Mouse (Mus musculus): ENCODE results near the gene Krt9. TPM values are rescaled to one million over a fixed set of nuclear protein-coding genes. Genes with fewer than 3 reads are reported as not detected.

Gene Krt9
- not detected for polyA plus RNA-seq (2017; shearing (Covaris generic))

GRCm38 (mm10) chr11:100192992-100193391, at the start of gene Krt9:
Gene Krt9 (minus strand): TSS chr11:100193246.

GRCm38 (mm10) chr11:100207498-100207897, 14.5 kb upstream of the Krt9 start, which contains the start of gene Krt14:
Gene Krt14 (minus strand): TSS chr11:100207548.

GRCm38 (mm10) chr11:100148615-100149330, 44.3 kb downstream of the Krt9 start, which contains the start of gene Krt19:
Gene Krt19 (minus strand): TSS chr11:100148665.

Other genes starting within 250 kb of the Krt9 start
- not detected for gene Krtap9-5, start 244.8 kb downstream of the Krt9 start, polyA plus RNA-seq (2017; shearing (Covaris generic))
- gene Krtap29-1, start 214.2 kb downstream of the Krt9 start, polyA plus RNA-seq (2017; shearing (Covaris generic)) = not detected
- gene Krtap16-1, start 206.6 kb downstream of the Krt9 start, polyA plus RNA-seq (2017; shearing (Covaris generic)) = not detected
- gene Krtap17-1, start 199.3 kb downstream of the Krt9 start, polyA plus RNA-seq (2017; shearing (Covaris generic)) = not detected
- gene Krt33a, start 177.0 kb downstream of the Krt9 start, polyA plus RNA-seq (2017; shearing (Covaris generic)) = not detected
- gene Krt33b, start 163.4 kb downstream of the Krt9 start, polyA plus RNA-seq (2017; shearing (Covaris generic)) = not detected
- gene Krt34, start 151.7 kb downstream of the Krt9 start, polyA plus RNA-seq (2017; shearing (Covaris generic)) = not detected
- gene Krt31, start 142.7 kb downstream of the Krt9 start, polyA plus RNA-seq (2017; shearing (Covaris generic)) = not detected
- gene Krt32, start 105.0 kb downstream of the Krt9 start, polyA plus RNA-seq (2017; shearing (Covaris generic)) = not detected
- not detected for gene Krt35, start 97.0 kb downstream of the Krt9 start, polyA plus RNA-seq (2017; shearing (Covaris generic))
- gene Krt36, start 87.6 kb downstream of the Krt9 start, polyA plus RNA-seq (2017; shearing (Covaris generic)) = not detected
- not detected for gene Krt13, start 71.7 kb downstream of the Krt9 start, polyA plus RNA-seq (2017; shearing (Covaris generic))
- not detected for gene Krt15, start 57.3 kb downstream of the Krt9 start, polyA plus RNA-seq (2017; shearing (Covaris generic))
- gene Krt19, start 44.6 kb downstream of the Krt9 start, polyA plus RNA-seq (2017; shearing (Covaris generic)) = not detected
- not detected for gene Krt14, start 14.3 kb upstream of the Krt9 start, polyA plus RNA-seq (2017; shearing (Covaris generic))
- not detected for gene Krt16, start 55.7 kb upstream of the Krt9 start, polyA plus RNA-seq (2017; shearing (Covaris generic))
- gene Krt17, start 67.8 kb upstream of the Krt9 start, polyA plus RNA-seq (2017; shearing (Covaris generic)) = 0.24 TPM
- gene Krt42, start 76.6 kb upstream of the Krt9 start, polyA plus RNA-seq (2017; shearing (Covaris generic)) = not detected
- gene Eif1, start 126.6 kb upstream of the Krt9 start, polyA plus RNA-seq (2017; shearing (Covaris generic)) = 5,204 TPM
- not detected for gene Gast, start 141.2 kb upstream of the Krt9 start, polyA plus RNA-seq (2017; shearing (Covaris generic))
- 1.3 TPM for gene Hap1, start 162.9 kb upstream of the Krt9 start, polyA plus RNA-seq (2017; shearing (Covaris generic))
- 0.87 TPM for gene Jup, start 204.5 kb upstream of the Krt9 start, polyA plus RNA-seq (2017; shearing (Covaris generic))
- not detected for gene P3h4, start 221.6 kb upstream of the Krt9 start, polyA plus RNA-seq (2017; shearing (Covaris generic))
- gene Fkbp10, start 222.5 kb upstream of the Krt9 start, polyA plus RNA-seq (2017; shearing (Covaris generic)) = not detected
- gene Nt5c3b, start 248.6 kb upstream of the Krt9 start, polyA plus RNA-seq (2017; shearing (Covaris generic)) = 86.3 TPM
- gene Klhl10, start 248.7 kb upstream of the Krt9 start, polyA plus RNA-seq (2017; shearing (Covaris generic)) = 0.42 TPM

Measured in effector memory CD4-positive, alpha-beta T cell, adult 5 months (primary cell).